18 mouse cellular contexts compared by ENCODE assay signal in the genomic region with DNA sequence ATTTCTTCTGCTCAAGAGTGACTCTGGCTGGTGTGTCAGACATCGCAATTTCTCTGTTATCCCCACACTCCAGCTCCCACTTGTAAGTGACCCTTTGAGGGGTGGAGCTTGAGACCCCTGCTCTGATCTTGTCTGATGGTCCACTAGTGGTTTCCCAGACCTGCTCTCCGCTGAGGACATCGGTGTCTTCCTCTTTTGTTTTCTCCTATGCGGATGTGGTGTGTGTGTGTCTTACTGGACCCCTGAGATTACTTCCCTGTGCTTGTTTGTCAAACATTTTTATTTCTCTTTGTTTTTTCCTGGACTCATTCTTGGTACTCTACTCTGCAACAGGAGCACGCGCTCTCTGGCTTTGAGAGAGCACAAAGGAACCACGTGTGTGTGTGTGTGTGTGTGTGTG. TPM values are rescaled to one million over a fixed set of nuclear protein-coding genes. Genes with fewer than 3 reads are reported as not detected.
DNase-seq lines count a peak whose midpoint lies in the region; ATAC-seq and TF ChIP-seq lines count a peak whose summit lies in the region.
"Had no signal": no experiment of that assay in that cellular context is flagged by ENCODE, and none has a peak within 500 bp of the region (broad histone marks: within the 10 kb centered on the region; RNA-seq: fewer than 3 reads in every experiment).

No protein-coding gene starts in this region.

- intact Hi-C loops in gastrocnemius, adult 2 months (cut with DNase I) = no loop called here

- peak; percentile 30 to 50 for DNase-seq in spleen, postnatal 36 days (ENCODE audit: low spot score in 2 of 2)
- no peak for DNase-seq in spleen, adult 12 weeks (ENCODE audit: low spot score)
- no peak for DNase-seq in midbrain, embryonic 11.5 days (ENCODE audit: low spot score, missing footprints)
- no peak for DNase-seq in layer of hippocampus, postnatal 36 days
- no peak for DNase-seq in gastrocnemius, adult 2 months
- DNase-seq: adrenal gland, adult 2 months; adrenal gland, postnatal 25 days; cerebellum, adult 11 months; cerebellum, adult 9-11 months; cerebellum, postnatal 36 days; gastrocnemius, postnatal 36 days; heart, adult 2 months had no signal

- no peak overlapping the region for H3K4me2 ChIP-seq in midbrain, embryonic 11.5 days
- H3K4me2 ChIP-seq: forebrain, embryonic 13.5 days; heart, embryonic 12.5 days; hindbrain, embryonic 15.5 days had no signal

- no peak for TF ChIP-seq CTCF in gastrocnemius, adult 2 months (IDR thresholded peaks at IDR 0.05)

- no peak overlapping the region for H3K27ac ChIP-seq in midbrain, embryonic 11.5 days (ENCODE audit: low read depth, low read length)
- H3K27ac ChIP-seq in gastrocnemius, adult 2 months = no peak overlapping the region
- H3K27ac ChIP-seq: embryonic facial prominence, embryonic 10.5 days; forebrain, embryonic 13.5 days; heart, adult 2 months; hindbrain, embryonic 15.5 days had no signal

- no peak overlapping the region for H3K9ac ChIP-seq in midbrain, embryonic 11.5 days (ENCODE audit: low read length)
- H3K9ac ChIP-seq: forebrain, embryonic 13.5 days; heart, embryonic 12.5 days; hindbrain, embryonic 15.5 days had no signal

- peak; percentile 70 for ATAC-seq in granulocyte monocyte progenitor cell, adult 5-6 weeks (replicated peaks; ENCODE audit: poor library complexity, severe bottlenecking)
- ATAC-seq in megakaryocyte progenitor cell, adult 5-6 weeks (replicated peaks; ENCODE audit: poor library complexity) = peak; percentile 66
- ATAC-seq in midbrain, embryonic 11.5 days (ENCODE audit: low FRiP score) = no peak
- ATAC-seq: forebrain, embryonic 13.5 days had no signal

- H3K36me3 ChIP-seq in midbrain, embryonic 11.5 days (ENCODE audit: control insufficient read depth, insufficient read depth, low read length) = no peaks in the 10 kb centered on the region
- H3K36me3 ChIP-seq: embryonic facial prominence, embryonic 10.5 days; heart, embryonic 12.5 days; hindbrain, embryonic 15.5 days had no signal

- no peaks in the 10 kb centered on the region for H3K27me3 ChIP-seq in midbrain, embryonic 11.5 days (ENCODE audit: control insufficient read depth, insufficient read depth, low read length)
- H3K27me3 ChIP-seq: forebrain, embryonic 13.5 days; heart, embryonic 12.5 days; hindbrain, embryonic 15.5 days had no signal

- no peak overlapping the region for H3K4me3 ChIP-seq in midbrain, embryonic 11.5 days (ENCODE audit: low read depth, low read length)
- no peak overlapping the region for H3K4me3 ChIP-seq in gastrocnemius, adult 2 months
- H3K4me3 ChIP-seq: embryonic facial prominence, embryonic 10.5 days; forebrain, embryonic 13.5 days; heart, adult 2 months; heart, embryonic 12.5 days; hindbrain, embryonic 15.5 days had no signal

- WGBS in midbrain, embryonic 11.5 days = 89% methylated on average over 7 of the region's 7 CpGs

- no peaks in the 10 kb centered on the region for H3K9me3 ChIP-seq in midbrain, embryonic 11.5 days (ENCODE audit: control insufficient read depth, low read length)
- H3K9me3 ChIP-seq: embryonic facial prominence, embryonic 10.5 days; forebrain, embryonic 13.5 days; heart, embryonic 12.5 days; hindbrain, embryonic 15.5 days had no signal

- no peaks in the 10 kb centered on the region for H3K4me1 ChIP-seq in midbrain, embryonic 11.5 days (ENCODE audit: control insufficient read depth, insufficient read depth, low read length)
- H3K4me1 ChIP-seq: forebrain, embryonic 13.5 days; hindbrain, embryonic 15.5 days had no signal

RNA-seq across cellular contexts. Expression of a gene that starts 18.9 kb away (rescaled TPM):
- total RNA-seq in granulocyte monocyte progenitor cell, adult 5-6 weeks (2014; fragmentation: Nextera tagmentation) = 15.5 and 23.1 TPM in 2 replicates
- 30.4 and 37.6 TPM in 2 replicates for total RNA-seq in granulocyte monocyte progenitor cell, adult 5-6 weeks (2017)
- 34.5 and 37.8 TPM in 2 replicates for total RNA-seq in megakaryocyte progenitor cell, adult 5-6 weeks (2015)
- total RNA-seq in megakaryocyte progenitor cell, adult 5-6 weeks (2017) = 40.9 and 44.1 TPM in 2 replicates
- polyA plus RNA-seq in midbrain, embryonic 11.5 days (2014; fragmentation: Nextera tagmentation; extraction: Ambion mirVana) = 4.2 TPM in 2 replicates
- total RNA-seq in layer of hippocampus, postnatal 36 days (2021) = 10 to 100 TPM; 29.0 to 30.5 TPM
- 100 to 1,000 TPM; 170 to 181 TPM for total RNA-seq in gastrocnemius, adult 2 months (2021)

Comparison
In these comparisons a context has a peak if more than half of its experiments do, and no peak if none do; other contexts are left out.
1. DNase-seq: peak in spleen, postnatal 36 days (2 of 2); none in spleen, adult 12 weeks (single experiment), midbrain, embryonic 11.5 days (single experiment), layer of hippocampus, postnatal 36 days (0 of 2) and gastrocnemius, adult 2 months (single experiment).